Mouse (Mus musculus): Measurements from ENCODE around the gene Rai14. TPM values are rescaled to one million over a fixed set of nuclear protein-coding genes. Genes with fewer than 3 reads are reported as not detected.

Gene Rai14
- polyA plus RNA-seq, 1 experiment from 2014 or later: 80.9 TPM

DNA sequence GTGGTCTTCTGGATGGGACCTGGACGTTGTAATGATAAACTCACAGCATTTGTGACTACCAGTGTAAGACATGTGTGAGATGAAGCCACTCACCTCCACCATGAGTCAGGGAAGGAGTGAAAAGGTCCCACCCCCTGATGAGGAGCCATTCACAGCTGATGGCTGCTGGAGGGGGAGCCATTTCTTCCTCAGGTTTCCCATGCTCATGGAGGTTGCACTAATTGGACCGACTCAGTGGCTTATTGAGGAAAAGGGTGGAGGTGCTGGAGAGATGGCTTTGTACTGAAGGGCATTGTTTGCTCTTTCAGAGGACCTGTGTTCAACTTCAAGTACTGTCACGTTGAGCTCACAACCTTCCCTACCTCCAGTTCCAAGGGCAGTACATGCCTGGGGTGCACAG lies 10.4 kb upstream of the Rai14 start:
- Histone ChIP-seq H3K9ac (ENCODE audit: low read length) (no peak overlapping the region), H3K4me1 (replicated peaks; ENCODE audit: control insufficient read depth, insufficient read depth, low read length) (peaks cover 21% of the 10 kb centered on the region), H3K36me3 (ENCODE audit: control insufficient read depth, insufficient read depth, low read length) (no peaks in the 10 kb centered on the region), H3K27ac (ENCODE audit: low read length) (no peak overlapping the region), H3K4me2 (ENCODE audit: low read depth, low read length) (no peak overlapping the region), H3K4me3 (ENCODE audit: low read length) (no peak overlapping the region), H3K9me3 (ENCODE audit: control insufficient read depth, low read length) (no peaks in the 10 kb centered on the region), H3K27me3 (ENCODE audit: control insufficient read depth, insufficient read depth, low read depth, low read length) (no peaks in the 10 kb centered on the region)
- no peak for ATAC-seq (ENCODE audit: low read depth)
- 73% methylated on average over 3 of the region's 3 CpGs for WGBS

GRCm38 (mm10) chr15:10723507-10723906 lies 9.1 kb upstream of the Rai14 start:
- H3K4me2 ChIP-seq (ENCODE audit: low read depth, low read length): no peak overlapping the region
- H3K4me3 ChIP-seq (ENCODE audit: low read length): no peak overlapping the region
- ATAC-seq (ENCODE audit: low read depth): peak; percentile 40
- H3K27me3 ChIP-seq (ENCODE audit: control insufficient read depth, insufficient read depth, low read depth, low read length): no peaks in the 10 kb centered on the region
- WGBS: 54% methylated on average over 1 of the region's 1 CpGs
- peaks cover 24% of the 10 kb centered on the region for H3K4me1 ChIP-seq (replicated peaks; ENCODE audit: control insufficient read depth, insufficient read depth, low read length)
- no peaks in the 10 kb centered on the region for H3K9me3 ChIP-seq (ENCODE audit: control insufficient read depth, low read length)
- H3K27ac ChIP-seq (ENCODE audit: low read length): peak overlapping the region; percentile 73
- no peak overlapping the region for H3K9ac ChIP-seq (ENCODE audit: low read length)
- no peaks in the 10 kb centered on the region for H3K36me3 ChIP-seq (ENCODE audit: control insufficient read depth, insufficient read depth, low read length)

- Histone ChIP-seq H3K4me3 (ENCODE audit: low read length) (no peak overlapping the region), H3K27me3 (ENCODE audit: control insufficient read depth, insufficient read depth, low read depth, low read length) (no peaks in the 10 kb centered on the region), H3K27ac (ENCODE audit: low read length) (peak overlapping the region; percentile 73), H3K36me3 (ENCODE audit: control insufficient read depth, insufficient read depth, low read length) (no peaks in the 10 kb centered on the region), H3K4me2 (ENCODE audit: low read depth, low read length) (no peak overlapping the region), H3K4me1 (replicated peaks; ENCODE audit: control insufficient read depth, insufficient read depth, low read length) (peaks cover 26% of the 10 kb centered on the region), H3K9ac (ENCODE audit: low read length) (no peak overlapping the region), H3K9me3 (ENCODE audit: control insufficient read depth, low read length) (no peaks in the 10 kb centered on the region)
- ATAC-seq (ENCODE audit: low read depth): no peak
- 23% methylated on average over 12 of the region's 12 CpGs for WGBS
Measured at GRCm38 (mm10) chr15:10722629-10723339, 8.4 kb upstream of the Rai14 start.

DNA sequence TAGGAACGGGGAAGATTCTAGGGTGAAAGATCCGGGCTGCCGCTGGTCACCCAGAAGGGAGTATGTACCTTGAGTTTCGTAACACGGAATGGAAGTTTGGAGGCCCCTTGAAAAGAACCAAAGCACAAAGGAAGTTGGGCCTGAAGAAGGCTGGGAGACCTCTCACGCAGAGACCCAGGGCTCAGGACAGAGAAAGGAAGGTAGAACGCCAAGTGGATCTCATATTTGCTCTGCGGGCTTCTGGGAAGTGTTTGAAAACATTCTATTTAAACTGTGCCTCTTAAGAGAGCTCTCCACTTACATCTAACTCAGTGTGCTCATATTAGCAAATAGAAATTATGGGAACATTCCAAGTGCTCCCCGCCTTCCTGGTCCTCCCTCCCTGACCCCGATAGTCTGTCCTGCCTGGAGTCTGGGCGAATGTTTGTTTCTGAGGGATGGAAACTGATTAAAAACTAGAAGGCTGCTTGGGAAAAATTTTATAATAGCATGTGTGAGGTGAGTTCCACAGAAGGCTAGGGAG lies 6.9 kb upstream of the Rai14 start:
- 52% methylated on average over 11 of the region's 11 CpGs for WGBS
- H3K9ac ChIP-seq (ENCODE audit: low read length): peak overlapping the region; percentile 48; the same call in 1 of the 2 replicates
- H3K4me3 ChIP-seq (ENCODE audit: low read length): no peak overlapping the region
- H3K4me2 ChIP-seq (ENCODE audit: low read depth, low read length): peak overlapping the region; percentile 30; the same call in 1 of the 2 replicates
- no peaks in the 10 kb centered on the region for H3K9me3 ChIP-seq (ENCODE audit: control insufficient read depth, low read length)
- H3K27me3 ChIP-seq (ENCODE audit: control insufficient read depth, insufficient read depth, low read depth, low read length): no peaks in the 10 kb centered on the region
- H3K27ac ChIP-seq (ENCODE audit: low read length): peak overlapping the region; percentile 97
- no peaks in the 10 kb centered on the region for H3K36me3 ChIP-seq (ENCODE audit: control insufficient read depth, insufficient read depth, low read length)
- peaks cover 26% of the 10 kb centered on the region for H3K4me1 ChIP-seq (replicated peaks; ENCODE audit: control insufficient read depth, insufficient read depth, low read length)
- ATAC-seq (ENCODE audit: low read depth): peak; percentile 84

DNA sequence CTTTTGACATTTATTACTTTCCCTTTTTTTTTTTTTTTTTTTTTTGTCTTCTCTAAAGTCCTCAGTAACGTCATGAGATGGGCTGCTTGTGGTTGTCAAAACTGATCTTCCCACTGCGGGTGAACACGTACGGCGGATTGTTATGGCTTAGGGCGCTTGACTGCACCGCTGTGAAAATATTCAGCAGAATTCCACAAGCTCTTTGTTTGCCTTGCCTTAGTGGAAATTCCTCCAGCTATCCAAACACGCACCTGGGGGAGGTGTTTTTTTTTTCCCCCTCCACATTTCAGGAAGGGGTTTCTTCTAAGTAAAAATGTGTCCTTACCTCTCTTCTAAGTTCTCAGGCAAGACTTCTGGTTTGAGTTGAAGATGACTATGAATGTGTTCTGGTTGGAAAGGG lies 6.2 kb upstream of the Rai14 start:
- no peaks in the 10 kb centered on the region for H3K9me3 ChIP-seq (ENCODE audit: control insufficient read depth, low read length)
- no peak for ATAC-seq (ENCODE audit: low read depth)
- H3K4me2 ChIP-seq (ENCODE audit: low read depth, low read length): peak overlapping the region; percentile 30; the same call in 1 of the 2 replicates
- H3K4me1 ChIP-seq (replicated peaks; ENCODE audit: control insufficient read depth, insufficient read depth, low read length): peaks cover 26% of the 10 kb centered on the region
- H3K9ac ChIP-seq (ENCODE audit: low read length): peak overlapping the region; percentile 48
- H3K27me3 ChIP-seq (ENCODE audit: control insufficient read depth, insufficient read depth, low read depth, low read length): no peaks in the 10 kb centered on the region
- H3K36me3 ChIP-seq (ENCODE audit: control insufficient read depth, insufficient read depth, low read length): no peaks in the 10 kb centered on the region
- no peak overlapping the region for H3K4me3 ChIP-seq (ENCODE audit: low read length)
- H3K27ac ChIP-seq (ENCODE audit: low read length): peak overlapping the region; percentile 97
- 60% methylated on average over 8 of the region's 8 CpGs for WGBS

- no peak overlapping the region for H3K9ac ChIP-seq (ENCODE audit: low read length)
- no peaks in the 10 kb centered on the region for H3K36me3 ChIP-seq (ENCODE audit: control insufficient read depth, insufficient read depth, low read length)
- H3K27ac ChIP-seq (ENCODE audit: low read length): peak overlapping the region; percentile 97
- H3K4me2 ChIP-seq (ENCODE audit: low read depth, low read length): no peak overlapping the region
- H3K9me3 ChIP-seq (ENCODE audit: control insufficient read depth, low read length): no peaks in the 10 kb centered on the region
- peaks cover 24% of the 10 kb centered on the region for H3K4me1 ChIP-seq (replicated peaks; ENCODE audit: control insufficient read depth, insufficient read depth, low read length)
- ATAC-seq (ENCODE audit: low read depth): peak; percentile 26; the same call in 1 of the 2 replicates
- H3K27me3 ChIP-seq (ENCODE audit: control insufficient read depth, insufficient read depth, low read depth, low read length): no peaks in the 10 kb centered on the region
- 51% methylated on average over 11 of the region's 11 CpGs for WGBS
- H3K4me3 ChIP-seq (ENCODE audit: low read length): no peak overlapping the region
Measured at GRCm38 (mm10) chr15:10720188-10720587, 5.8 kb upstream of the Rai14 start.

- H3K36me3 ChIP-seq (ENCODE audit: control insufficient read depth, insufficient read depth, low read length): no peaks in the 10 kb centered on the region
- H3K27me3 ChIP-seq (ENCODE audit: control insufficient read depth, insufficient read depth, low read depth, low read length): no peaks in the 10 kb centered on the region
- no peak overlapping the region for H3K9ac ChIP-seq (ENCODE audit: low read length)
- H3K27ac ChIP-seq (ENCODE audit: low read length): peak overlapping the region; percentile 97
- H3K4me3 ChIP-seq (ENCODE audit: low read length): no peak overlapping the region
- H3K4me1 ChIP-seq (replicated peaks; ENCODE audit: control insufficient read depth, insufficient read depth, low read length): peaks cover 23% of the 10 kb centered on the region
- no peak for ATAC-seq (ENCODE audit: low read depth)
- H3K9me3 ChIP-seq (ENCODE audit: control insufficient read depth, low read length): no peaks in the 10 kb centered on the region
- H3K4me2 ChIP-seq (ENCODE audit: low read depth, low read length): no peak overlapping the region
- 79% methylated on average over 3 of the region's 3 CpGs for WGBS
Measured at GRCm38 (mm10) chr15:10719511-10719910, 5.1 kb upstream of the Rai14 start.

GRCm38 (mm10) chr15:10718763-10719162 lies 4.3 kb upstream of the Rai14 start:
- Histone ChIP-seq H3K9ac (ENCODE audit: low read length) (no peak overlapping the region), H3K36me3 (ENCODE audit: control insufficient read depth, insufficient read depth, low read length) (no peaks in the 10 kb centered on the region), H3K4me1 (replicated peaks; ENCODE audit: control insufficient read depth, insufficient read depth, low read length) (peaks cover 21% of the 10 kb centered on the region), H3K27ac (ENCODE audit: low read length) (peak overlapping the region; percentile 47; the same call in 1 of the 2 replicates), H3K9me3 (ENCODE audit: control insufficient read depth, low read length) (no peaks in the 10 kb centered on the region), H3K4me2 (ENCODE audit: low read depth, low read length) (no peak overlapping the region), H3K27me3 (ENCODE audit: control insufficient read depth, insufficient read depth, low read depth, low read length) (no peaks in the 10 kb centered on the region), H3K4me3 (ENCODE audit: low read length) (no peak overlapping the region)
- no peak for ATAC-seq (ENCODE audit: low read depth)
- WGBS: 86% methylated on average over 10 of the region's 10 CpGs

DNA sequence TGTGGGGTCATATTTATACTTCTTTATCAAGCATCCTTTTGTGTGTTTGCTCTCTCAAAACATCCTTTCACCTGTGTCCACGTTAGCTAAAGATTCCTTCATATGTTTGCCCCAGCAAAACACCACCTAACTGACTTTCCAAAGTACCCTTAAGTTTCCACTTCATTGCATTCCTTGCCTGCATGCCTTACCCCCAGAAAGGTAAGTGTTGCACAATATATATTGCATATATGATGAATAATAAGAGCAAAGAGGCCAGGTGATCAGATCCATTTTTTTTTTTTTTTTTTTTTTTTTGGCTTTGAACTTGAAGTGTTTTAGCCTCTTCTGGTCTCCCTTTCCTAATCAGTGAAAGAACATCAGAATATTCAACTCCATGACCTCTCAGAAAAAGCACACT lies 2.9 kb upstream of the Rai14 start:
- H3K4me2 ChIP-seq (ENCODE audit: low read depth, low read length): no peak overlapping the region
- no peak for ATAC-seq (ENCODE audit: low read depth)
- no peak overlapping the region for H3K9ac ChIP-seq (ENCODE audit: low read length)
- H3K4me3 ChIP-seq (ENCODE audit: low read length): no peak overlapping the region
- H3K27me3 ChIP-seq (ENCODE audit: control insufficient read depth, insufficient read depth, low read depth, low read length): no peaks in the 10 kb centered on the region
- H3K36me3 ChIP-seq (ENCODE audit: control insufficient read depth, insufficient read depth, low read length): no peaks in the 10 kb centered on the region
- H3K9me3 ChIP-seq (ENCODE audit: control insufficient read depth, low read length): no peaks in the 10 kb centered on the region
- peak overlapping the region; percentile 96 for H3K27ac ChIP-seq (ENCODE audit: low read length)
- WGBS: 50% methylated on average over 1 of the region's 1 CpGs
- peaks cover 7% of the 10 kb centered on the region for H3K4me1 ChIP-seq (replicated peaks; ENCODE audit: control insufficient read depth, insufficient read depth, low read length)

All from lung, embryonic 16.5 days (tissue).